Mouse (Mus musculus) erythroblast, embryonic 14.5 days (primary cell): ENCODE data around the gene Thada.

Experiments used
- GATA1 ChIP-seq: IDR thresholded peaks from 2 replicates; pipeline ENCODE4 v1.6.1; 2012; ENCODE audit warnings: low read length, inconsistent platforms, mixed read lengths
- TAL1 ChIP-seq: IDR thresholded peaks from 3 replicates; pipeline ENCODE4 v1.6.1; 2012; ENCODE audit warnings: low read length, inconsistent platforms, mixed read lengths

- TF ChIP-seq TAL1, result no peak
- TF ChIP-seq GATA1, result peak; percentile 86
These were observed 320.1 kb downstream of the Thada start for GRCm38 (mm10) chr17:84145826-84146287.
